Mouse (Mus musculus) lung, postnatal 0 days (tissue): ENCODE data around the gene Actr1a.

Experiments
- CTCF ChIP-seq: IDR thresholded peaks from 2 replicates; pipeline ENCODE4 v1.5.1; 2016; ENCODE audit warnings: antibody characterized with exemption, mild to moderate bottlenecking
- EP300 ChIP-seq: IDR thresholded peaks from 2 replicates; pipeline ENCODE4 v1.6.1; 2016; ENCODE audit warnings: antibody characterized with exemption, mild to moderate bottlenecking, control low read depth

GRCm38 (mm10) chr19:46347146-46347545 lies 48.4 kb downstream of the Actr1a start:
- TF ChIP-seq EP300 (no peak), CTCF (no peak)
